Mouse (Mus musculus): ENCODE measurements around the gene Bphl.
"Not testable (repeated sequence)": the region's sequence is repeated elsewhere in the genome, so short reads cannot be mapped to it uniquely, and the experiment has no call there.

Gene Bphl

DNA sequence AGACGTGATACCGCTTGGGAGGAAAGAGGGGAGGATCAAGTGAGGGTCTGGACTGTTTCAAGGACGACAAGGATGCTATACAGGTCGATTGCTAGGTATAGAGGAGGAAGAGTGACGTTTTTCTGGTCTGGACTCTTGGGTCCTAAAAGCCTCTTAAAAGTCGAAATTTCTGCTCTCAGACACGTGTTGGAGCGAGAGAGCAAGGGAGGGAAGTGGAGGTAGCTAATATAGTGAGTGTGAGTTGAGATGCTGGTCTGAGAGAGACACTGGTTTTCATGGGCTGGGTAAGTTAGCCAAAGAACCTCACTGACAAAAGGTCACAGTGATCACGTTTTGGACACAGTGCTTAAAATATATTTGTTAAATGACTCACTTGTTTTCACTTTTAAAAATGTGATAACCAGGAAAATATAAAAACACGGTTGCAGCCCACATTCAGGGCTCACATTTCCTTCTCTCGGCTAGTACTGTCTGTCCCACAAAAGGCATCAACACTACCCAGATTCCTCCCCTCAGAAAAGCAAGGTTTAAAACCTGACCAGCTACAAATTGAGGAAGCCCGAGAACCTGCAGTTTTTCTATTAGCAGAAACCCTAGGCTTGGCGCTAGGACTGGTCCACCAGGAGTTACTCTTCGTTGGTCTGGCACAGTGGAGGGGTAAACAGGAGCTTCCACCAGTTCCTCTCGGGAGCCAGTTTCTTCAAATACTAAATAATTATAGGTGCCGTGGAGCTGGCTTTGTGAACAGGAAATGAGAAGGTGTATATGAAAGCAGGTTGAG, 41.3 kb downstream of the Bphl start:
- in situ Hi-C loops (cut with MboI; ENCODE audit: low pct_unique_long_range_greater_than_20kb in 1 of 2, low sequenced_read_pairs in 2 of 2, unreplicated experiment in 1 of 2), result no loop called here

GRCm38 (mm10) chr13:34079801-34080200, 42.4 kb downstream of the Bphl start:
- in situ Hi-C loops (cut with MboI; ENCODE audit: low pct_unique_long_range_greater_than_20kb in 1 of 2, low sequenced_read_pairs in 2 of 2, unreplicated experiment in 1 of 2), result no loop called here

GRCm38 (mm10) chr13:34081926-34082325, 44.5 kb downstream of the Bphl start:
- in situ Hi-C loops (cut with MboI; ENCODE audit: low pct_unique_long_range_greater_than_20kb in 1 of 2, low sequenced_read_pairs in 2 of 2, unreplicated experiment in 1 of 2), result no loop called here

DNA sequence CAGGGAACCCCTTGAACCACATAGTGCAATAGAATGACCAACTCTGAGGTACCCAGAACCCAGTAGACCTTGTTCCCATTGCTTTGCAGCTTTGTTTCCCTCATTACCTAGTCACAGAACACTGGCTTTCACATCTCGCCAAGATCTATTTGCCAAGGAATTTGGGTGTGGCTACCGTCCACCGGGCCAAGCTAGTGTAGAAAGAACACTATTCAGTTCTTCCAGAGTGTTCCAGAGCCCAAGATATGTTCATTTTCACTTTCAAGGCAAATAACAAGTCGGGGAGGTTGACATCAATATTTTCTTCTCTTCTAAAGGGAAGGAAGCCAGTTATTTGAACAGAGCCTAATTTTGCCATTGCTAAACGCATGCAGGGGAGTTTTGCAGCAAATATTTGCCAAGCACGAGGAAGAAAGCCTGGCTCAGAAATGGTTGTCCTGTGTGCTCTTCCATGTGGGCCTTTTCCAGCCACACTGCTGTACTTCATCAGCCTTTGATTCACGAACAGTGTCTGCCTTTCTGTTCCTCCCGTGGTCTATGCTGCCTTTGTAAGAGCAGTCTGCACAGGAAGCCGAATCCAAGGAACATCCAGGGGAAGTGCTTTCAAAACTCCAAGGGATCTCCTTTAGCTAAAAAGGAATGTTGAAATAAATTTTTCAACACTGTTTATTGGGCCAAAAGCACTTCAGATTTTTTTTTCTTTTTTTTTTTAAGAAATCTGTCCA, 46.8 kb downstream of the Bphl start:
- in situ Hi-C loops (cut with MboI; ENCODE audit: low pct_unique_long_range_greater_than_20kb in 1 of 2, low sequenced_read_pairs in 2 of 2, unreplicated experiment in 1 of 2), result no loop called here

DNA sequence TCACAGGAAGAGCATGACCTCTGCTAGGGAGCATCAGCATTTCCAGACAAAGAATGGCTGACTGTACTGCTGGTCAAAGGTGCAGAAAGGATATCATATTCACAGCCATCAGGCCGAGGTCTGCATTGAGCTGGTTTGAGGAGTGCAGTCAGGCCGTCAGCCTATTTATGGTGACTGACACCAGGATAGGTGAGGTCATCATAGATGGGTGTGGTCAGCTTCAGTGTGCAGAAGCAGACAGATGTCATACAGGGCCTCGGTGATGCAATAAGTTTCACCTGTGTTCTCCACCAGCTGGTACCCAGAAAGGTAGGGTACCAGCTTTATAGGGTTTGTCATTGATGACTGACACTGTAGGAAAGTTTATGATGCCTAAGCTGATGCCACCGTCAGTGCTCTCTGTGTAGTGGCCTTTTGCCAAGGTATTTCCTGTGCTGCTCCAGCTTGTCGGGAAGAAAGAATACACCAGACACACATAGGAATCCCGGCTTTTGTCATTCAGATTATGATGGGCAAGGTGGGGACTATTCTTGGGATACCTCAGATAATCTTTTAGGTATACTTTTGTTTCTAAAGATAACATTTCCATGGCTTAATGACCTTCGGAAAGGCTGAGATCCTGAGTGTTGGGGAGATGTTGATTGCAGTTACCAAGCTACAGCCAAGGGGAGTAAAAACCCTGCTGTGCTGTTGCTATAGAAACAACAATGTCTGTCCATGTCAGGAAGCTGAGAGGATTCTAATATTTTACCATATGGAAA, 49.8 kb downstream of the Bphl start:
- in situ Hi-C loops (cut with MboI; ENCODE audit: low pct_unique_long_range_greater_than_20kb in 1 of 2, low sequenced_read_pairs in 2 of 2, unreplicated experiment in 1 of 2), result no loop called here

GRCm38 (mm10) chr13:34088201-34088649, 50.8 kb downstream of the Bphl start:
- in situ Hi-C loops (cut with MboI; ENCODE audit: low pct_unique_long_range_greater_than_20kb in 1 of 2, low sequenced_read_pairs in 2 of 2, unreplicated experiment in 1 of 2), result not testable (repeated sequence)

- in situ Hi-C loops (cut with MboI; ENCODE audit: low pct_unique_long_range_greater_than_20kb in 1 of 2, low sequenced_read_pairs in 2 of 2, unreplicated experiment in 1 of 2), result no loop called here
These were observed 51.5 kb downstream of the Bphl start for GRCm38 (mm10) chr13:34088871-34089288.

DNA sequence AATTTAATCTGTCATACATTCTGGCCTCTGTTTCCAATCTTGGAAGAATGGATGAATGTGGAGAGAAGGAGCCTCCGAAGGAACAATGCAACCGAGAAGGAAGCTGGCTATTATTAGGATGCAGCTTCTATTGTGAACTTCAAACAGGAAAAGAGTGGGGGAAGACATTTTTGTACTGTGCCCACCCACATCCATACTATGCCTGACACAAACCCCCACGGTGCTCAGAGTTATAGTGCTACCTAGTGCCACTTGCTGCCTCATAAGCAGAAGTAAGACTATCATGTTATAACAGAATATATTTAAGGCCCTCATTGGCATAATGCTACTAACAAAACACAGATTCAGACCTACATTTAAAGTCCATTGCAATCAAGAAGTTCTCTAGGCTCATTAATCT, 52.0 kb downstream of the Bphl start:
- in situ Hi-C loops (cut with MboI; ENCODE audit: low pct_unique_long_range_greater_than_20kb in 1 of 2, low sequenced_read_pairs in 2 of 2, unreplicated experiment in 1 of 2), result no loop called here

DNA sequence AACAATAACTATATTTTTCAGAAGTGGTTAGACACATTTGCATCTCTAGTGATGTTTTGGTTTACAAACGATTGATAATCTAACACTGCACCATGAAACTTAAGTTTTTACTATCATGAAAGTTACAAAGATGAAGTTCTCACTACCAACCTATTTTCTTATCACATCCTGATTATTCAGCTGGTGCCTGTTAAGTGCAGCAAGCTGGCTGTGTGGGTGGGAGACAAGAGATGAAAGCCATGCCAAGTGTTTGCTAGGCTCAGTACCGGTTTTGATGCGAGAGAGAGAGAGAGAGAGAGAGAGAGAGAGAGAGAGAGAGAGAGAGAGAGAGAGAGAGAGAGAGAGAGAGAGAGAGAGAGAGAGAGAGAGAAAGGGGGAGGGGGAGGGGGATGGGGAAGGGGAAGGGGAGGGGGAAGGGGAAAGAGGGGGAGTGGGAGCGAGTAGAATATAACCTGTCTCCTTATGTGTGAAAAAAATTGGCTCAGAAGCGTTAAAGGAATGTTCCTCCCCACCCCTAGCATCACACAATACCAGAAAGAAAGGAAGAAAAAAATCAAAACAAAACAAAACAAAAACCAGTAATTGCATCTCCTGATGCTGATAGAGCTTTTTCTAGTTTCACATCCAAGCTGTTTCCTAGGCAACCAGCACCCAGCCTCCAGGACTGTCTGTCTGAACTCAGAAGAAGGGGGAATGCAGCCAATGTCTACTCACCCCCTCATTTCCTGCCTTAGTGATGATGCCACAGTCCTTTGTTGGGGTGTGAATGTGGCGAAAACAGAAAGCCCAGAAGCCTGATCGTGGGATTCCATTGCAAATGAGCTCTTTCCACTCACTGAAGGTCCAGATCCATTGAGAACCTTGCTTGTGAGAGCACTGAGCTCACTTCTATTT, 58.4 kb downstream of the Bphl start:
- in situ Hi-C loops (cut with MboI; ENCODE audit: low pct_unique_long_range_greater_than_20kb in 1 of 2, low sequenced_read_pairs in 2 of 2, unreplicated experiment in 1 of 2), result no loop called here

GRCm38 (mm10) chr13:34096455-34096854, 59.1 kb downstream of the Bphl start:
- in situ Hi-C loops (cut with MboI; ENCODE audit: low pct_unique_long_range_greater_than_20kb in 1 of 2, low sequenced_read_pairs in 2 of 2, unreplicated experiment in 1 of 2), result no loop called here

DNA sequence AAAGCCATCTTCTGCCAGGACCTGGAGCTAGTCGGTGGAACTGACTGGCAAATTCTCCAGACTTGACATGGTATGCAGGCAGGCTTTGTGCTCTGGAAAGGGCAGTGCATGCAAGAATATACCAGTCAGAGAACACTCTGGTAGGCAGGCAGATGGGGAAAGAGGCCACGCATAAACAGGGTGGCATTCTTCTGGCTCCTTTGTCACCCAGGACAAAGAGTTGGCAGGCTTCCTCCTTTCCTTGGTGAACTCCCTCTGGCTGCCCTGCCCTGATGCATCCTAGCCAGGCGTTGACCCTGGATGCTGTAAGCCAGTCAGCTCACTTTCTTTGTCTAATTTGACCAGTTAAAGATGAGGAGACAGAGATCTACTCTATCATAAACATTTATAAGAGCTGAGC, 59.7 kb downstream of the Bphl start:
- in situ Hi-C loops (cut with MboI; ENCODE audit: low pct_unique_long_range_greater_than_20kb in 1 of 2, low sequenced_read_pairs in 2 of 2, unreplicated experiment in 1 of 2), result no loop called here

- in situ Hi-C loops (cut with MboI; ENCODE audit: low pct_unique_long_range_greater_than_20kb in 1 of 2, low sequenced_read_pairs in 2 of 2, unreplicated experiment in 1 of 2), result no loop called here
These were observed 63.3 kb downstream of the Bphl start for GRCm38 (mm10) chr13:34100733-34101132.

DNA sequence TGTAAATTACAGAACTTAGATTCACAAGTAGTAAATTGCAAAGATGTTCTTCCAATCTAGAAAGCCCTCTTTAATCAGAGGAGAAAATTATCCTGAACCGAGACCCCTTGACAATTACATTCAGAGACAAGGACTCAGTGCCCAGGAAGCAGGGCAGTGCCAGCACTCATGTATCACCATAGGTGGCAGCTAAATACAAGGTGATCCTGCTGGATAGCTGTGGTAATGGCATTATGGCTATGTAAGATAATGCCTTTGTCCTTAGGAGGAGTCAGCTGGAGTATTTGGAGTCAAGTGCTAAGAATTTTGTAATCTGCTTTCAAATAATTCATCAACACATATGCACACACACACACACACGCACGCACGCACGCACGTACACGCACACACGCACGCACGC, 63.9 kb downstream of the Bphl start:
- in situ Hi-C loops (cut with MboI; ENCODE audit: low pct_unique_long_range_greater_than_20kb in 1 of 2, low sequenced_read_pairs in 2 of 2, unreplicated experiment in 1 of 2), result no loop called here

DNA sequence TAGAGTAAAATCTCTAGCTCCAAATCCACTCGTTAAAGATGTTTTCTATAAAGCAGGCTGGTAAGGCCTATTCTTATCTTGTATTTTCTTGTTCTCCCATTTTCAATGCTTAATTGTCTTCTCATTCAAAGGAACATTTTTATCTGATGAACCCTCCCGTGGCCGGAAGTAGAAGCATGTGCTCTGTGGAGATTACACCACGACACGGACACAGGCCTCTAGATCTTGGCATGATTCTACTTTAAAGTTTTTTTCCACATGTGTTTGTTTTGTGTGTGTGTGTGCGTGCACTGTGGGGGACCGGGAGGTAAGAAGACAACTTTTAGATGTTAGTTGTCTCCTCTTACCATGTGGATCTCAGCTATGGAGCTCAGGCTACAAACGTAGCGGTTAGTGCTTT, 64.5 kb downstream of the Bphl start:
- in situ Hi-C loops (cut with MboI; ENCODE audit: low pct_unique_long_range_greater_than_20kb in 1 of 2, low sequenced_read_pairs in 2 of 2, unreplicated experiment in 1 of 2), result no loop called here

GRCm38 (mm10) chr13:34105364-34105763, 68.0 kb downstream of the Bphl start:
- in situ Hi-C loops (cut with MboI; ENCODE audit: low pct_unique_long_range_greater_than_20kb in 1 of 2, low sequenced_read_pairs in 2 of 2, unreplicated experiment in 1 of 2), result no loop called here

- in situ Hi-C loops (cut with MboI; ENCODE audit: low pct_unique_long_range_greater_than_20kb in 1 of 2, low sequenced_read_pairs in 2 of 2, unreplicated experiment in 1 of 2), result no loop called here
These were observed 68.9 kb downstream of the Bphl start for GRCm38 (mm10) chr13:34106256-34106655.

DNA sequence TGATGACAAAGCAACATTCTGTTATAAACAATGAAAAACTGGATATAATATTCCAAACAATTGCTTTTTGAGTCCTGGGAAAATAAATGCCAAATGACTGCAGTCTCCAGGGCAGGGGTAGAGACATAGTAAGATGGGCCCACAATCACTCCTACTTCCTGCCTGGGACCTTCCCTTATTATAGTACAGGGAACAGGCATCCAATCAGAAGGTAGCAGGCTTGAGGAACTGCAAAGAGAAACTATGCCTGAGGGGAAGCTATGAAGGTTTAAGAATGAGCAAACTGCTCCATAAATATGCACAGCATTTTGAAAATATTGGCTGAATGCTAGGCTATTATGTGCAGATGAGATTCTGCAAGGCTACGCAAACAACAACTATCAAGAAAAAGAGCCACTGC, 69.6 kb downstream of the Bphl start:
- in situ Hi-C loops (cut with MboI; ENCODE audit: low pct_unique_long_range_greater_than_20kb in 1 of 2, low sequenced_read_pairs in 2 of 2, unreplicated experiment in 1 of 2), result no loop called here

GRCm38 (mm10) chr13:34109035-34109676, 71.8 kb downstream of the Bphl start:
- in situ Hi-C loops (cut with MboI; ENCODE audit: low pct_unique_long_range_greater_than_20kb in 1 of 2, low sequenced_read_pairs in 2 of 2, unreplicated experiment in 1 of 2), result no loop called here
